Mouse (Mus musculus): ENCODE measurements around the gene Lnx1.

Lnx1 gene

GRCm38 (mm10) chr5:74702766-74703165 is at the start of gene Lnx1:
Gene Lnx1, minus strand, starts transcription at chr5:74702912.
- DNase-seq (ENCODE audit: low spot score in 2 of 2): no peak

GRCm38 (mm10) chr5:74750501-74750900 is 47.8 kb upstream of the Lnx1 start:
- DNase-seq (ENCODE audit: low spot score in 2 of 2): no peak

GRCm38 (mm10) chr5:74747476-74747875 is 44.8 kb upstream of the Lnx1 start:
- DNase-seq (ENCODE audit: low spot score in 2 of 2): no peak

- DNase-seq (ENCODE audit: low spot score in 2 of 2): no peak
Measured at GRCm38 (mm10) chr5:74740951-74741350, 38.2 kb upstream of the Lnx1 start.

- DNase-seq (ENCODE audit: low spot score in 2 of 2): peak in 1 of 2 experiments; percentile 6
Measured at GRCm38 (mm10) chr5:74739435-74739834, 36.7 kb upstream of the Lnx1 start.

- no peak for DNase-seq (ENCODE audit: low spot score in 2 of 2)
Measured at GRCm38 (mm10) chr5:74738312-74738711, 35.6 kb upstream of the Lnx1 start.

GRCm38 (mm10) chr5:74733885-74734558 is 31.3 kb upstream of the Lnx1 start:
- no peak for DNase-seq (ENCODE audit: low spot score in 2 of 2)

GRCm38 (mm10) chr5:74732613-74733012 is 29.9 kb upstream of the Lnx1 start:
- no peak for DNase-seq (ENCODE audit: low spot score in 2 of 2)

- DNase-seq (ENCODE audit: low spot score in 2 of 2): no peak
Measured at GRCm38 (mm10) chr5:74730601-74731000, 27.9 kb upstream of the Lnx1 start.

- DNase-seq (ENCODE audit: low spot score in 2 of 2): no peak
Measured at GRCm38 (mm10) chr5:74729567-74729966, 26.9 kb upstream of the Lnx1 start.

GRCm38 (mm10) chr5:74728186-74728585 is 25.5 kb upstream of the Lnx1 start:
- no peak for DNase-seq (ENCODE audit: low spot score in 2 of 2)

- DNase-seq (ENCODE audit: low spot score in 2 of 2): no peak
Measured at GRCm38 (mm10) chr5:74727319-74727718, 24.6 kb upstream of the Lnx1 start.

- no peak for DNase-seq (ENCODE audit: low spot score in 2 of 2)
Measured at GRCm38 (mm10) chr5:74725541-74725940, 22.8 kb upstream of the Lnx1 start.

GRCm38 (mm10) chr5:74721816-74722215 is 19.1 kb upstream of the Lnx1 start:
- DNase-seq (ENCODE audit: low spot score in 2 of 2): no peak

- peak in 1 of 2 experiments; percentile 5 for DNase-seq (ENCODE audit: low spot score in 2 of 2)
Measured at GRCm38 (mm10) chr5:74720661-74721060, 17.9 kb upstream of the Lnx1 start.

- no peak for DNase-seq (ENCODE audit: low spot score in 2 of 2)
Measured at GRCm38 (mm10) chr5:74716165-74716564, 13.5 kb upstream of the Lnx1 start.

- DNase-seq (ENCODE audit: low spot score in 2 of 2): no peak
Measured at GRCm38 (mm10) chr5:74712811-74713210, 10.1 kb upstream of the Lnx1 start.

- DNase-seq (ENCODE audit: low spot score in 2 of 2): no peak
Measured at GRCm38 (mm10) chr5:74711988-74712387, 9.3 kb upstream of the Lnx1 start.

- no peak for DNase-seq (ENCODE audit: low spot score in 2 of 2)
Measured at GRCm38 (mm10) chr5:74711056-74711455, 8.3 kb upstream of the Lnx1 start.

- DNase-seq (ENCODE audit: low spot score in 2 of 2): no peak
Measured at GRCm38 (mm10) chr5:74710181-74710580, 7.5 kb upstream of the Lnx1 start.

- peak in 1 of 2 experiments; percentile 29 for DNase-seq (ENCODE audit: low spot score in 2 of 2)
Measured at GRCm38 (mm10) chr5:74704460-74704790, 1.7 kb upstream of the Lnx1 start.

- DNase-seq (ENCODE audit: low spot score in 2 of 2): no peak
Measured at GRCm38 (mm10) chr5:74703741-74704459, 1.2 kb upstream of the Lnx1 start.

- DNase-seq (ENCODE audit: low spot score in 2 of 2): no peak
Measured at GRCm38 (mm10) chr5:74700918-74701317, 1.8 kb downstream of the Lnx1 start.

Measured in left cerebral cortex, adult 9 months (tissue).